Mouse (Mus musculus) neutrophil, adult 83 days (primary cell): ENCODE results near the gene Tex13c2. TPM values are rescaled to one million over a fixed set of nuclear protein-coding genes. Genes with fewer than 3 reads are reported as not detected.

ENCODE experiments used
- total RNA-seq, 2 experiments: library from RNA; stranded (reverse); gene quantifications; one replicate each; pipeline ENCODE4 v1.2.4; 2023

The Tex13c2 gene
- not detected for total RNA-seq

GRCm38 (mm10) chrX:42489446-42489845 is at the start of gene Tex13c2:
Gene Tex13c2 (plus strand): TSS chrX:42489691.

GRCm38 (mm10) chrX:42502291-42503043 is 13.0 kb downstream of the Tex13c2 start, which contains the start of gene Sh2d1a:
Gene Sh2d1a (plus strand): TSS chrX:42502453.

Other genes starting within 250 kb of the Tex13c2 start
- gene Sh2d1a, start 12.8 kb downstream of the Tex13c2 start, total RNA-seq = not detected